Mouse (Mus musculus): ENCODE results near the gene Lepr.

- TF ChIP-seq CHD2 (IDR thresholded peaks at IDR 0.05; ENCODE audit: low read depth, low read length): no peak
- no peak for TF ChIP-seq MAFK (IDR thresholded peaks at IDR 0.05; ENCODE audit: insufficient read depth, low read depth, low read length)
- TF ChIP-seq HCFC1 (IDR thresholded peaks at IDR 0.05; ENCODE audit: borderline replicate concordance, insufficient read depth, low read length): no peak
- TF ChIP-seq ZC3H11A (IDR thresholded peaks at IDR 0.05; ENCODE audit: borderline replicate concordance, low read depth, low read length): no peak
- TF ChIP-seq ZNF384 (IDR thresholded peaks at IDR 0.05; ENCODE audit: low read depth, low read length): no peak
Observed at GRCm38 (mm10) chr4:101718991-101719580, 1.9 kb downstream of the Lepr start.
